In the genomic region with DNA sequence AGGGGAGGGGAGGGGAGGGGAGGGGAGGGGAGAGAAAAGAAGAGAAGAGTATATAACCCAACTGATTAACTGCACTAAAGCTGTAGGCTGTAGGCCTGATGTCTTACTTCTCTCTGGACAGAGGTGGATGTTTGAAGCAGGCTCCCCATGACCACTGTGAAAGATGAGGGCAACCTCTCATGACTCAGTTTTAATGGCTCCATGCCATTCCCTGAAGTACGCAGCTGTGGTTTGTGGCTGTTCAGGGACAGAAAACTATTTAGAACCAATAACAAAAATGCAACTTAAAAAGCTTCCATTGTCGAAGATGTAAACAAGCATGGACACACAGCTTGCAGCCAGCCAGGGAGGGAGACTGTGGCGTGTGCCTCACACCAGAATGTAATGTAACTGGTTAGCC, we compare ENCODE assay signal across 18 mouse cellular contexts. TPM values are rescaled to one million over a fixed set of nuclear protein-coding genes. Genes with fewer than 3 reads are reported as not detected.
A peak's percentile ranks its signal among the peaks of the same experiment; 100 is the strongest.
DNase-seq lines count a peak whose midpoint lies in the region; ATAC-seq and TF ChIP-seq lines count a peak whose summit lies in the region.
"Had no signal": no experiment of that assay in that cellular context is flagged by ENCODE, and none has a peak within 500 bp of the region (broad histone marks: within the 10 kb centered on the region; RNA-seq: fewer than 3 reads in every experiment).

No protein-coding gene starts in this region.

- H3K9me3 ChIP-seq in intestine, embryonic 15.5 days: no peaks in the 10 kb centered on the region
- H3K9me3 ChIP-seq in intestine, postnatal 0 days (ENCODE audit: control insufficient read depth): no peaks in the 10 kb centered on the region
- H3K9me3 ChIP-seq: embryonic facial prominence, embryonic 15.5 days; forebrain, embryonic 13.5 days; liver, embryonic 13.5 days had no signal

- peaks cover 18% of the 10 kb centered on the region for H3K36me3 ChIP-seq in intestine, embryonic 15.5 days
- peaks cover 43% of the 10 kb centered on the region for H3K36me3 ChIP-seq in intestine, postnatal 0 days (ENCODE audit: control insufficient read depth, insufficient read depth)

- ATAC-seq in intestine, embryonic 15.5 days: peak; percentile 15; the same call in 1 of the 2 replicates
- no peak for ATAC-seq in intestine, postnatal 0 days
- ATAC-seq: forebrain, embryonic 13.5 days; midbrain, embryonic 16.5 days had no signal

- peak; percentile 90 for DNase-seq in Muller cell, postnatal 12 days (ENCODE audit: inconsistent ontology term)
- peak; percentile 70 for DNase-seq in brain, adult 2 months (ENCODE audit: low read depth, low spot score)
- DNase-seq in naive thymus-derived CD4-positive, alpha-beta T cell, adult 2 months (ENCODE audit: low read depth): peak; percentile 2
- no peak for DNase-seq in natural killer cell, adult 2 months (ENCODE audit: low spot score in 2 of 2)
- no peak for DNase-seq in layer of hippocampus, postnatal 10 days (ENCODE audit: low spot score in 2 of 2)
- DNase-seq: cerebellum, adult 11-12 months; heart, adult 2 months; kidney, adult 8-10 months; kidney, postnatal 4 days; liver, embryonic 13.5 days; right cerebral cortex, postnatal 4 days had no signal

- TF ChIP-seq CTCF in intestine, postnatal 0 days (IDR thresholded peaks at IDR 0.05; ENCODE audit: low read depth): no peak

- 0 out of 2 replicates have a peak, but pooled peaks cover 5% of the 10 kb centered on the region for H3K4me1 ChIP-seq in intestine, embryonic 15.5 days (replicated peaks)
- no peaks in the 10 kb centered on the region for H3K4me1 ChIP-seq in intestine, postnatal 0 days (replicated peaks; ENCODE audit: control insufficient read depth, insufficient read depth, low read length)

- H3K4me2 ChIP-seq in intestine, embryonic 15.5 days (replicated peaks): no peak overlapping the region
- H3K4me2 ChIP-seq in intestine, postnatal 0 days (replicated peaks; ENCODE audit: low read depth): no peak overlapping the region
- H3K4me2 ChIP-seq: embryonic facial prominence, embryonic 15.5 days; forebrain, embryonic 13.5 days; hindbrain, embryonic 14.5 days; liver, embryonic 13.5 days had no signal

- 49% methylated on average over 3 of the region's 3 CpGs for WGBS in intestine, embryonic 15.5 days
- 68% methylated on average over 3 of the region's 3 CpGs for WGBS in intestine, postnatal 0 days

- no peak overlapping the region for H3K9ac ChIP-seq in intestine, embryonic 15.5 days
- no peak overlapping the region for H3K9ac ChIP-seq in intestine, postnatal 0 days (ENCODE audit: low read depth, low read length)
- H3K9ac ChIP-seq: embryonic facial prominence, embryonic 15.5 days; forebrain, embryonic 13.5 days; hindbrain, embryonic 14.5 days; liver, embryonic 13.5 days had no signal

- H3K27ac ChIP-seq in intestine, embryonic 15.5 days: no peak overlapping the region
- no peak overlapping the region for H3K27ac ChIP-seq in intestine, postnatal 0 days (ENCODE audit: low read depth, low read length)
- H3K27ac ChIP-seq: embryonic facial prominence, embryonic 15.5 days; forebrain, embryonic 13.5 days; heart, adult 2 months; hindbrain, embryonic 14.5 days; liver, embryonic 13.5 days had no signal

- H3K4me3 ChIP-seq in intestine, embryonic 15.5 days (replicated peaks): no peak overlapping the region
- H3K4me3 ChIP-seq in intestine, postnatal 0 days (ENCODE audit: low read depth, low read length): no peak overlapping the region
- H3K4me3 ChIP-seq: embryonic facial prominence, embryonic 15.5 days; forebrain, embryonic 13.5 days; heart, adult 2 months; liver, embryonic 13.5 days had no signal

- H3K27me3 ChIP-seq in intestine, embryonic 15.5 days (replicated peaks): no peaks in the 10 kb centered on the region
- H3K27me3 ChIP-seq in intestine, postnatal 0 days (replicated peaks; ENCODE audit: control insufficient read depth, insufficient read depth, low read length): no peaks in the 10 kb centered on the region
- H3K27me3 ChIP-seq: embryonic facial prominence, embryonic 15.5 days; forebrain, embryonic 13.5 days; liver, embryonic 13.5 days had no signal

RNA-seq across cellular contexts. Expression of gene Rgma, which starts 50.9 kb away (rescaled TPM):
- polyA plus RNA-seq in intestine, embryonic 15.5 days (2015; fragmentation: Nextera tagmentation; extraction: Ambion mirVana): 7.4 TPM in 2 replicates
- polyA plus RNA-seq in intestine, postnatal 0 days (2015; fragmentation: Nextera tagmentation; extraction: Ambion mirVana): 4.9 and 6.0 TPM in 2 replicates
- 100 to 1,000 TPM; 111 to 128 TPM for total RNA-seq in layer of hippocampus, postnatal 10 days (2021)
- total RNA-seq: megakaryocyte, adult 5-6 weeks had no signal

Comparison
In these comparisons a context has a peak if more than half of its experiments do, and no peak if none do; other contexts are left out.
1. DNase-seq: peak in Muller cell, postnatal 12 days (single experiment), brain, adult 2 months (single experiment) and naive thymus-derived CD4-positive, alpha-beta T cell, adult 2 months (single experiment); none in natural killer cell, adult 2 months (0 of 2) and layer of hippocampus, postnatal 10 days (0 of 2).